Mouse (Mus musculus) spleen, adult 18-20 months (tissue): ENCODE results near the gene Nectin3.
"Not testable (repeated sequence)": the region's sequence is repeated elsewhere in the genome, so short reads cannot be mapped to it uniquely, and the experiment has no call there.

ENCODE experiments used
- DNase-seq, 2 experiments: peaks; one replicate each; pipeline ENCODE4 v3.0.0; 2022; ENCODE audit warnings: mixed read lengths in 2 of 2

Nectin3 gene

DNA sequence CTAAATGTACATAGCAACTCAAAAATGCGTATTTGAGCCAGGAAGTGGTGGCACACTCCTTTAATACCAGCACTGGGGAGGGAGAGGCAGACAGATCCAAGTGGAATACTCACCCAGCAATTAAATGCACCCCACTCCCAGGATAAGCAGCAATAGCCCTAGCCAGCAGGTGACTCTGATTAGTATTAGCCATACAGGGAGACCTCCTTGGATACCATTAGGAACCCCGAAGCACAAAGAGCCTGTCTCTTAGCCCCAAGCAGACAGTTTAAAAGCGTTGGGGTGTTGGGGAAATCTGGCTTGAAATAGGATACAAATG, 87.6 kb downstream of the Nectin3 start:
- no peak for DNase-seq

DNA sequence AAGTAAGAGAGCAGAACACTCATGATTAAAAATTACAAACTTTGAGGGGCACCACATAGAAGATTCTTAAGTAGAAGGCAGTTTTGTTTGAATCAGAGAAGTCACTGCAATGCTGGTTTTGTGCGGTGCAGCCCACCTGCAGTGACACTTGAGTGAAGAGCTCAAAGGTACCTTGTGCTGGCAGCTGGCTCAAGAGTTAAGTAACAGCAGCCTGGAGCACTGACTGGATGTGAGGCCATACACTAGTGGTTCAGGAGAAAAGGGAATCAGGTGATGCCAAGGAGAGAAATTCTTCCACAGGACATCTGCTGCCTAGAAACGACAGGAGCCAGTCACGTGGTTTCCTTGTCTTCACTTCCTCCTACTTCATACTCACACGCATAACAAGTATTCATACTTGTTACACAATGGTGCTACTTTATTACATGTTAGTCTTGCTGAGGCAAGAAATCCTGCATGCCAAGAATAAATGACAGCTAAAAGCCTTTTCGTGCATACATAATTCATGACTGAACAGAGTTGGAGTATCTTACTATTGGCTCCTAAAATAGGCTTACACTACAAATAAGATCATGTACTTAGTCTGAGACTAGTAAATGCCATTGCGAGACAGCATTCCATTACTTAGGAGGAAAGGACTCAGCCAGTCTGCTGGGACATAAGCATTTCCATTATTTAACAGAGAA, 88.1 kb downstream of the Nectin3 start:
- DNase-seq, result no peak

DNA sequence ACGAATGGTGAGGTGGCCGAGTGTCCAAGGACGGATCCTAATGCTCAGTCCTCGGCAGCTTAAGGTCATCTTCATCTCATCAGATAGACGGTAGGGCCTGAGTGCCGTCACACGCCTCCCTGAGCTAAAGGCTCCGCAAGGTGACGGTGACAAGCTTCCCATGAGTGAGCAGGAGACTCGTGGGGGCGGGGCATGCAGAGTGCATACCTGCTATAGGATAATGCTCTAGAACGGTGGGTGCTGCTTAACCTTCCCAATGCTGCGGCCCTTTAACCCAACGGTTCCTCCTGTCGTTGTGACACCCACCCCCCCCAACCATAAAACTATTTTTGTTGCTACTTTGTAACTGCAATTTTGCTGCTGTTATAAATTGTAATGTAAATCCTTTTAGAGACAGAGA, 90.3 kb downstream of the Nectin3 start:
- no peak for DNase-seq

DNA sequence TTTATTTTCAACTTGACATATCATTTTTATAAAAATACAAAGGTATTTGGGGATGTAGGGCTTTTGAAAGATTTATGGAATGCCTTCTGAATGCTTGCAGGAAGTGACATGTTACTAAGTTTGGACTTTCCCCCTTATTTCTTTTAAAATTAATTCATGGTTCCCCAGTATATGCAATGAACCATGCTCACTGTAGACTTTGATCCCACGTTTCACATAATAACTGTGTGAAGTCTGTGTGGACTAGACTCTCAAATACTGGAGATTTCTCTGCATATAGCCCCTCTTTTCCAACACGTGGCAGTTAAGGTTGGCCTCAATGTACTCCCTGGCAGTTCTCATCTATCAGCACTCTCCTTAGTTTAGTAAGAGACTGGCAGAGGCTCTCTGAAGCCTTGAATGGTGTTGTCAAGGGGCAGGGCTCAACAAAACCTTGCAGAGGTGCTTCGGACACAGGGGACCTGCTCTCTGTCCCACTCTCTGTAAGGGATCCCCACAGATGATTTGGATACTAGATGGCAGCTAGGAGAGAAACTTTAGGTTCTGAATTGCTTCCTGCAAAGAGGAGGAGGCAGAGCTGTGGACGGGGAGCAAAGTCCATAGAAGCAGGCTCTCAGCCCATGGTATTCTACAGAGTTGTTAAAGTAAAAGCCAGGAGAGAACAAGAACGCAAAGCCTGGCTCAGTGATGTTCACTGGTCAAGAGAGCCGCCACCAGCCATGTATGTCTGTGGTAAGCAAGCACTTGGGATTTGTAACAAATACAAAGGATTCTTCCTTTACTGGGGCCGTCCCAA, 91.3 kb downstream of the Nectin3 start:
- no peak for DNase-seq

DNA sequence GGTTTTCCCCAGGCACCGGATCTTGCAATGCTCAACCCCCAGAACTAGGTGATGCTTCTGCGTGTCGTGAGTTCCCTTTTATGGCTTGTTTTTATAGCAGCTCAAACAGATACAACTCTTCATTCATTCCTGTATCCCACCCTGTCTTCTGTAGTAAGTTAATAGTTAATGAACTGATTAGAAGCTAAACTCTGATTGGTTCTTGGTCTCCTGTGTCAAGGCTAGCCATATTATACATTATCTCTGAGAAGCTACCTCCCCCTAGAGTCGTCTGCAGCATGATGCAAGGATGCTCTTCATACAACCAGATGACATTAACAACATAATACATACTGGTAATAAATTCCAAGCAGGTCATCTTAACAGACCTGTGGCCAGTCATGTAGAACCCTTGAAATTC, 100.4 kb downstream of the Nectin3 start:
- DNase-seq, result no peak

DNA sequence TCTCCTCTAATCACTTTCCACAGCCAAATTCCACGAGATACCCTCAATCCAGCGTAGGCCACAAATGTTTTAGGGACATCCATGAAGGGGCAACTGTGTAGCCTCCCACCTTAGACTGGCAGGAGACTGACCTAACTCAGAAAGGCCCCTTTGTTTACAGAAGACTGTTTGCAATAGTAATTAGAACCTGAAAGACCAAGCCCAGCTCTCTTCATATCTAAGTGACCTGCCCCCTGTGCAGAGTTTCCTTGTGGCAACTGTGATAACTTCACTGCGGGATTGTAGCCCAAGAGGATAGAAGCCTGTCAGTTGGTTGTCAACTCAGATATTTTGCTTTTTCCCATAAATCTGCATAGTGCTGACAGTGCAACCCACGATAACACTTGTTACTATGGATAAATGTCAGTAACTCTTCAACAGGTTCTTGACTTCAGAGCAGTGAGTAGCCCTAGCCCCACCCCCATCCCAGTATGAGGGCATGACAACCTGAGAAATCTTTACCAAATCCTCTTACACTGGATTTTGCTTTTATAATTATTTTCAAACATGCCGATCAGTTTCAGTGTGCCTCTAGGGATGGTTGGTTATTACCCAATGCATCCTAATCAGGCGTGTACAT, 108.8 kb downstream of the Nectin3 start:
- DNase-seq, result no peak

DNA sequence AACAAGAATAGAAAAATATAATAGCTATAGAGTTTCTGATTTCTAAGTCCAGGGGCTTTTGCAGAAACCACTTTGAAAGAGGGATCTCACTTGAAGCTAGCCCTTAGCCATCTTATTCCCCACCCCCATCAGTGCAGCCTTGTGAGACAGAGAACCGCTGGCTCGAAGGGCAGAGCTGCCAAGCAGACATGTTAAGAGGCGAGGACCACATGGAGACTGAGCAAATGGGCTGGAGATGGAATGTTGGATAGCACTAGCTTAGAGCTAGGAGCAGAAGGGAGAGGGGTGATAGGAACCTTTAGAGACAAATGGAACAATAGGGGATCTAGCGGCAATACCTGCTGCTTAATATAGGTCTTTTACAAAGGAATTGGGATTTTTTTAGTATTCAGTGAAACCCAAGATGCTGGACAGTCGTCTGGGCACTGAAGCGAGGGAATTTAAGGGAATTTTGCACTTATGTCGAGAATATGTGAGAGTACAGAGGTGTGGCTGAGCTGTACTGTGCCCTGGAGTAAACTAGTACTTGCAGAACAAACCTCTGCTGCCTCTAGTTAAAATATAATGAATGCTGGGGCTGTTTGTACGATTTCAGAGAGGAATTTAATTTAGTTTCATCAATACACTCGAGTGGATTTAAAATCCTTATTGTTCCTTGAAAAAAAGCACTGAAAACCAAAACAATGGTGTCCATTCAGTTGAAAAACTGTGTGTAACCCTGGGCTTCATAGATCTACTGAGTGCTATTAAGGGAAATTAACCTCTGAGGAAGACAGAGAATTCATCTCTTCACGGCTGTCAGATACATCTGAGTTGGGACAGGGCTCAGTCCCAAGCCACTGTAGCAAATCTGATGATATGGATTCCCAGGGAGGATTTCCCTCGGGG, 109.6 kb downstream of the Nectin3 start:
- DNase-seq, result no peak

DNA sequence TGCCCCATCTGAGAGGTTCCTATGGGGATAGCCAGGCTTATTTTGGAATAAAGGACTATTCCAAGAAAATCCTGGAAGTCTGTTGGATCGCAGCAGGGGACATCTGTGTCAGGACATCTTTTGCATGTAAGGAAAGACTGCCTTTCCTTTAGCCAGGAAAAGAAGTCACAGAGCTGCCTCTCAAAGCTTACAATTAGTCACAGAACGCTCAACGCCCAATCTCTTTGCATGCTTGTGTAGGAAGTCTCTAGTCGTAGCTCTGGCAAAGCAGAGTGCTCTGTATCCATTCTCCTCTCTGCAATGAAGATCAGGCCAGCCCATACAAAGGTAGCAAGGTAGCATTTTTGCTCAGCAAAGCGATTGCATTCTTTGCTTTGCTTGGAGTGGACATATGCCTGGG, 114.0 kb downstream of the Nectin3 start:
- no peak for DNase-seq

DNA sequence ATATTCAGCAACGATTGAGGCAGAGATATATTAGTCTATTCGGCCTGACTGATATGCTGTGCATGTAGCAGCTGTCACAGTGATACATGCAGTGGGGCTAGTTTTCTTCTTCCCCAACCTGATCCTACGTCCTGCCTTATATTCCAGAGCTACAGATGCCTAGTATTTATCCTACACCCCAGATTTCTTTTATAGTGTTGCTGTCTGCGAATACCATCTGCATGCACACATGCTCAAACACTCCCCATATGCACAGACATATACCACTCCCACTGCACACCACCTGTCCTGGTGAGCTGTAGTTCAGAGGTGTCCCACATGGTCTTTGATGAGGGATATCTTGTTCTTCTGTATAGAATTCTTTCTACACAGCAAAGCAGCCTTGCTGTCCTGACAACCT, 115.0 kb downstream of the Nectin3 start:
- DNase-seq, result no peak

DNA sequence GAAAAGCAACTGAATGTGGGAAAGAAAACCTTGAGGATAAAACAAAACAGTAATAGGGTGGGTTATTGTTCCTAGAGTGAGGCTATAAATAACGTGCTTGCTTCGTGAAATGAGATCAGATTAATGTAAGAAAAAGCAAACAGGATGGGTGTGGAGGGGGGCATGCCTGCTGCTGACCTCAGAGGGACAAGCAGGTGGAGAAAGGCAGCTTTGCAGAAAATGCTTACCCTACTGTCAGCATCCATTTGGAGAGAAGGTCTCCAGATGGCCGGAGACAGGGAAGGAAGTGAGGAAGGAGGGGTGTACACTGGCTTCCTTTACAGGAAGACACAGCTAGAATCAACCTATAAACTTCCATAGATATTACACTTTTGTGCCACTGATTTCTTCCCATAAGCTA, 121.8 kb downstream of the Nectin3 start:
- DNase-seq, result no peak

DNA sequence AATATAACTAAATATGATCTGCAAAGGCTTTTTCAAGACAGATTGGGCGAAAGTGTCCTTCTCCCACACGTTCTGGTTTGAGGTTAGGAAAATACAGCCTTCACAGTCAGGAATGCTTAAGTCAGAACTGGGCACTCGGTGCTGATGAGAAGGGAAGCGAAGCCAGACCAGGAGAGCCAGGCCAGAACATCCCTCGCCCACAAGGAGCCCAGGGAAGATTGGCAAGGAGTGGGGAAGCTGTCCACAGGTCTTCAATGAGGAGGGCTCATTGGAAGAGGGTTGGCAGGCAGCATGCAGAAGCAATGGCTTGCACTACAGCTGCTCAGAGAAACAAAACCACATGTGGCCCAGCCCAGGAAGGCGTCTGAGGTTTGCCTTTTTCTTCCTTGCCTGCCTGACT, 136.3 kb downstream of the Nectin3 start:
- DNase-seq, result no peak

DNA sequence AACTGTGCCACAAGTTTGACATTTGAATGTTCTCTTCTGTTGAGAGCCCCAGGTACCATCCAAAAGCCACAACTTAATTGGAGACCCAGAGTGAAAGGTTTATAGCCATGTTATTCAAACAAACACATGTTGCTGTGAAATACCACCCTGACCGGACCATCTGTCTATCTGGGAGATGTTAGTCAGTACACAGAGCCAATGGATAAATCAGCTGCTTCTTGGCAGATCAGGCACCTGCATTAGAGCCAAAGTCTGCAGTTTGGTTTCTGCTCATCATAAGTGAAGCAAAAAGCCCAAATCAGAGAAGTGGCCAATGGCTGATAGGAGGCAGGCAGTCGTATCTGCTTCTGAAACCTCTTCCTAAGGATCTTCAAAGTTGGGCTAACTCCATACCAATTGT, 140.7 kb downstream of the Nectin3 start:
- not testable (repeated sequence) for DNase-seq

DNA sequence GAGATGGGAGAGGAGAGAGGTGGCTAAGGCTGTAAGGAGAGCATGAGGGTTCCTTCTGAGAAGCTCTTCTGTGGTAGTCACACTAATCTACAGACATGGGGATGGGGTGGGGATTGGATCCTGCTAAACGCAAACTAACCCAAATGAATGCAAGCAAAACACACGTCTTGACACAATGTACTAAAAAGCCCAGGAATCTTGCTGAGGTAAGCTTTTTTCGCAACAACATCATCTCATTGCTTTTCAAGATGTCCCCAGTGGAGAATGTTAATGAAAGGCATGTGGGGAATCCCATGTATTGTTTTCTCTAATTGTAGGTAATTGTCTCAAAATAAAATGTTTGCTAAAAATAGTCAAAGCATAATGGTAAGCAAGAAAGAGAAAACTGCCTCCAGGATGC, 141.7 kb downstream of the Nectin3 start:
- DNase-seq, result no peak
